Mouse (Mus musculus): Measurements from ENCODE around the gene Reln. TPM values are rescaled to one million over a fixed set of nuclear protein-coding genes. Genes with fewer than 3 reads are reported as not detected.

The Reln gene
- polyA plus RNA-seq, 1 experiment from 2014 or later = 1.9 TPM

DNA sequence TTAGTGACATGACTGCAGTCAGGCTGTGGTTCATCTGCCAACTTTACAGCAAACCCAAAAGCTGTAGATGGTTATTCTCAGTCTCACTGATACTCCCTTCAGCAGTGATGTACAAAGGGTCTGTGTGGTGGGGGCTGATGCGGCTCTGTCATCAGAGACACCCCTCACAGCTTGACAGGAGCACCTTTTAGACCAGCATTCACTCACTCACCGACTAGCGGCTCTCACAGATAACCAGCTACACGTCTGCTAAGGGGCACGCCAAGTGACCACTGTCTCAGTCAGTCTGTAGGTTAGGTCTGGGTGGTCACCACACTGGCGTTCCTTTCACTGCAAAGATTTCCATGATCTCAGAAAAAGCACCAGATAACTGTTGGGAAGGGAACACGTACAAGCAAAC lies 2.0 kb downstream of the Reln start:
- H3K4me2 ChIP-seq (ENCODE audit: low read depth, low read length) = no peak overlapping the region
- peaks cover 60% of the 10 kb centered on the region for H3K27me3 ChIP-seq (ENCODE audit: control insufficient read depth, insufficient read depth, low read length)
- peaks cover 8% of the 10 kb centered on the region for H3K4me1 ChIP-seq (ENCODE audit: control insufficient read depth, insufficient read depth, low read length)
- no peak for ATAC-seq (replicated peaks; ENCODE audit: extremely low read depth, insufficient read depth, low FRiP score)
- no peak overlapping the region for H3K4me3 ChIP-seq (ENCODE audit: low read length)
- no peak overlapping the region for H3K9ac ChIP-seq (ENCODE audit: low read length)
- WGBS = 40% methylated on average over 7 of the region's 7 CpGs
- H3K27ac ChIP-seq (ENCODE audit: low read length) = no peak overlapping the region
- H3K9me3 ChIP-seq (replicated peaks; ENCODE audit: control insufficient read depth, low read length) = no peaks in the 10 kb centered on the region
- H3K36me3 ChIP-seq (ENCODE audit: control insufficient read depth, insufficient read depth) = no peaks in the 10 kb centered on the region

GRCm38 (mm10) chr5:22340991-22341390 lies 3.5 kb downstream of the Reln start:
- no peak overlapping the region for H3K4me3 ChIP-seq (ENCODE audit: low read length)
- no peak overlapping the region for H3K9ac ChIP-seq (ENCODE audit: low read length)
- peaks cover 45% of the 10 kb centered on the region for H3K27me3 ChIP-seq (ENCODE audit: control insufficient read depth, insufficient read depth, low read length)
- no peaks in the 10 kb centered on the region for H3K9me3 ChIP-seq (replicated peaks; ENCODE audit: control insufficient read depth, low read length)
- 80% methylated on average over 8 of the region's 8 CpGs for WGBS
- peaks cover 8% of the 10 kb centered on the region for H3K4me1 ChIP-seq (ENCODE audit: control insufficient read depth, insufficient read depth, low read length)
- no peak overlapping the region for H3K4me2 ChIP-seq (ENCODE audit: low read depth, low read length)
- no peak overlapping the region for H3K27ac ChIP-seq (ENCODE audit: low read length)
- ATAC-seq (replicated peaks; ENCODE audit: extremely low read depth, insufficient read depth, low FRiP score) = no peak
- H3K36me3 ChIP-seq (ENCODE audit: control insufficient read depth, insufficient read depth) = no peaks in the 10 kb centered on the region

DNA sequence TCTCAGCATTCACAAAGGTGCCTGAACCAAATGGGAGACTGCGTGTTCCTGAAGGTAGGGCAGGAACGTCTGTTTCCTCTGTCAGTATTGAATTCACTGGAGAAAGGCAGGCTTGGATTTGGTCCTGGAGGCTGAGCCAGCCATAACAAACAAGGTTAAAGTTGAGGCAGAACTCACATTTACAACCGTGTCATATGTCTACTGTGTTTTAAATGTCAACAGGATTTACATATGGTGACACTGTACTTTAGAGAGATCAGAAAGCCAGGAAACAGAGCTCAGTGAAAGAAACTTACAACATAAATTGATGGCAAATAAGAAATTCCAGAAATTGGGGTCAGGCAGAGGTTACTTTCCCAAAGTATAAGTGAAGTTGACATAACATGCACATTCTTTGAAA lies 9.1 kb downstream of the Reln start:
- no peak for ATAC-seq (replicated peaks; ENCODE audit: extremely low read depth, insufficient read depth, low FRiP score)
- H3K9me3 ChIP-seq (replicated peaks; ENCODE audit: control insufficient read depth, low read length) = peaks cover 6% of the 10 kb centered on the region
- no peak overlapping the region for H3K27ac ChIP-seq (ENCODE audit: low read length)
- no peak overlapping the region for H3K4me2 ChIP-seq (ENCODE audit: low read depth, low read length)
- no peak overlapping the region for H3K9ac ChIP-seq (ENCODE audit: low read length)
- peaks cover 2% of the 10 kb centered on the region; the same call in 1 of the 2 replicates for H3K27me3 ChIP-seq (ENCODE audit: control insufficient read depth, insufficient read depth, low read length)
- H3K4me1 ChIP-seq (ENCODE audit: control insufficient read depth, insufficient read depth, low read length) = no peaks in the 10 kb centered on the region
- no peaks in the 10 kb centered on the region for H3K36me3 ChIP-seq (ENCODE audit: control insufficient read depth, insufficient read depth)
- 48% methylated on average over 3 of the region's 3 CpGs for WGBS
- no peak overlapping the region for H3K4me3 ChIP-seq (ENCODE audit: low read length)

GRCm38 (mm10) chr5:22330802-22331201 lies 13.7 kb downstream of the Reln start:
- Histone ChIP-seq H3K27ac (ENCODE audit: low read length) (no peak overlapping the region), H3K9ac (ENCODE audit: low read length) (no peak overlapping the region), H3K27me3 (ENCODE audit: control insufficient read depth, insufficient read depth, low read length) (no peaks in the 10 kb centered on the region), H3K36me3 (ENCODE audit: control insufficient read depth, insufficient read depth) (no peaks in the 10 kb centered on the region), H3K9me3 (replicated peaks; ENCODE audit: control insufficient read depth, low read length) (peaks cover 6% of the 10 kb centered on the region), H3K4me3 (ENCODE audit: low read length) (no peak overlapping the region), H3K4me2 (ENCODE audit: low read depth, low read length) (no peak overlapping the region), H3K4me1 (ENCODE audit: control insufficient read depth, insufficient read depth, low read length) (no peaks in the 10 kb centered on the region)
- ATAC-seq (replicated peaks; ENCODE audit: extremely low read depth, insufficient read depth, low FRiP score) = no peak; the same call in 1 of the 2 replicates
- 18% methylated on average over 5 of the region's 5 CpGs for WGBS

DNA sequence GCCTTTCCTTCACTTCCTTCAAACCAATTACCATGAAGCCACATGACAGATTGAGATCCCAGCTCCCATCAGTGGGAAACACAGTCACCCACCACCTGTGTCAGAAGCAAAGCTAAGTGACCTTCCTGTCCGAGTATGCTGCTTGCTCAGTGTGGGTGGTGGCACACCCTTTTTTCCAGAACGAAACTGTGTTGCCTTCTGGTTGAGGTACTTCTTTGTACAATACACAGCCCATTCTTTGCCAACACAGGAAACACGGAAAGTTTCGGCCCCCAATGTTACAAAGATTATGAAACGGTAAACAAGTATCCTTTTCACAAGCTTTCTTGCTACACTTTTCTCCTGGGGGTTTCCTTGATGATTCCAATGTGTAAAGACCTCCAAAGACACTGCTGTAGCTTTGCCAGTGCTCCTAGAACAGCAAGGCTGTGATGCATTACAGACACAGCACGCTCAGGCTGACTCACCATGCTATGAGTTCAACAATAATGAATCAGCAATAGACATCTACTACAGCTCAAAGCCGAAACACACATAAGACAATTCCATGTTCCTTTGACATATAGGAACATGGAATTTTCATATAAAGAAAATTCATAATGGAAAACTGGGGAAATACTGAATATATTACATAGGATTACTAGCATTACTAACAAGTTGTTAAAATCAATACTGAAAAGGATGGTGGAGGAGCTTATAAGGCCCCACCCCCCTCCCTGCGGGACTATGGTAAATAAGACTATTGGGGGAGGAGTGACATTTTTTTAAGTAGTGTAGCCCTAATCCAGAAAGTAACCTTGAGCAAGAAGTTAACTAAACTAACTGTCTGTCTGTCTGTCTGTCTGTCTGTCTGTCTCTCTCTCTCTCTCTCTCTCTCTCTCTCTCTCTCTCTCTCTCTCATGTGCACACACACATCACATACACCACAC lies 15.8 kb downstream of the Reln start:
- H3K36me3 ChIP-seq (ENCODE audit: control insufficient read depth, insufficient read depth) = no peaks in the 10 kb centered on the region
- H3K9ac ChIP-seq (ENCODE audit: low read length) = no peak overlapping the region
- ATAC-seq (replicated peaks; ENCODE audit: extremely low read depth, insufficient read depth, low FRiP score) = no peak
- no peaks in the 10 kb centered on the region for H3K27me3 ChIP-seq (ENCODE audit: control insufficient read depth, insufficient read depth, low read length)
- no peaks in the 10 kb centered on the region for H3K4me1 ChIP-seq (ENCODE audit: control insufficient read depth, insufficient read depth, low read length)
- H3K27ac ChIP-seq (ENCODE audit: low read length) = no peak overlapping the region
- H3K9me3 ChIP-seq (replicated peaks; ENCODE audit: control insufficient read depth, low read length) = peaks cover 6% of the 10 kb centered on the region
- H3K4me3 ChIP-seq (ENCODE audit: low read length) = no peak overlapping the region
- no peak overlapping the region for H3K4me2 ChIP-seq (ENCODE audit: low read depth, low read length)
- WGBS = 73% methylated on average over 8 of the region's 8 CpGs

- Histone ChIP-seq H3K4me1 (ENCODE audit: control insufficient read depth, insufficient read depth, low read length) (no peaks in the 10 kb centered on the region), H3K36me3 (ENCODE audit: control insufficient read depth, insufficient read depth) (no peaks in the 10 kb centered on the region), H3K27me3 (ENCODE audit: control insufficient read depth, insufficient read depth, low read length) (no peaks in the 10 kb centered on the region), H3K9me3 (replicated peaks; ENCODE audit: control insufficient read depth, low read length) (no peaks in the 10 kb centered on the region), H3K4me2 (ENCODE audit: low read depth, low read length) (no peak overlapping the region), H3K4me3 (ENCODE audit: low read length) (no peak overlapping the region), H3K9ac (ENCODE audit: low read length) (no peak overlapping the region), H3K27ac (ENCODE audit: low read length) (no peak overlapping the region)
- no peak for ATAC-seq (replicated peaks; ENCODE audit: extremely low read depth, insufficient read depth, low FRiP score)
- 85% methylated on average over 3 of the region's 3 CpGs for WGBS
Observed at GRCm38 (mm10) chr5:22327170-22327569, 17.3 kb downstream of the Reln start.

- no peak overlapping the region for H3K9ac ChIP-seq (ENCODE audit: low read length)
- ATAC-seq (replicated peaks; ENCODE audit: extremely low read depth, insufficient read depth, low FRiP score) = no peak
- no peaks in the 10 kb centered on the region for H3K36me3 ChIP-seq (ENCODE audit: control insufficient read depth, insufficient read depth)
- no peak overlapping the region for H3K4me2 ChIP-seq (ENCODE audit: low read depth, low read length)
- H3K27me3 ChIP-seq (ENCODE audit: control insufficient read depth, insufficient read depth, low read length) = no peaks in the 10 kb centered on the region
- no peak overlapping the region for H3K4me3 ChIP-seq (ENCODE audit: low read length)
- no peak overlapping the region for H3K27ac ChIP-seq (ENCODE audit: low read length)
- 74% methylated on average over 1 of the region's 1 CpGs for WGBS
- H3K9me3 ChIP-seq (replicated peaks; ENCODE audit: control insufficient read depth, low read length) = no peaks in the 10 kb centered on the region
- H3K4me1 ChIP-seq (ENCODE audit: control insufficient read depth, insufficient read depth, low read length) = no peaks in the 10 kb centered on the region
Observed at GRCm38 (mm10) chr5:22323801-22324200, 20.7 kb downstream of the Reln start.

DNA sequence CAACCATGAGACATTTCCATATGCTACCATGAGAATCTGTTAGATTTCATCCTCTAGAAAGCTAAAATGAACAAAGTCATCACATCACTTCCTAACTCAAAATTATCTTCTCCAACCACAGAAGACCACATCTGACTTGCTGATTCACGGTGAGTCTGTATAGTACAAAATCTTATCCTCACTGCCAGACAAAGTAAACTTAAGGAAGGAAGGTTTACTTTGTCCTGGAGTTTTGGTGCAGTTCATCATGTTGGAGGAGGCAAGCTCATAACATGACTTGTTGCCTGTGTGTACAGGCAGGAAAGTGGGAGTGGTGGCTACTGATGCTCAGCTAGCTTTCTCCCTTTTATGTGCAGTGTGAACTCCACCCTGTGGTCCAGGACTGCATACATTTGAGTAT lies 26.7 kb downstream of the Reln start:
- H3K36me3 ChIP-seq (ENCODE audit: control insufficient read depth, insufficient read depth) = no peaks in the 10 kb centered on the region
- no peak for ATAC-seq (replicated peaks; ENCODE audit: extremely low read depth, insufficient read depth, low FRiP score)
- 70% methylated on average over 1 of the region's 1 CpGs for WGBS

GRCm38 (mm10) chr5:22316471-22316870 lies 28.0 kb downstream of the Reln start:
- WGBS = 85% methylated on average over 7 of the region's 7 CpGs
- no peak overlapping the region for H3K27ac ChIP-seq (ENCODE audit: low read length)
- H3K4me3 ChIP-seq (ENCODE audit: low read length) = no peak overlapping the region
- H3K4me2 ChIP-seq (ENCODE audit: low read depth, low read length) = no peak overlapping the region
- ATAC-seq (replicated peaks; ENCODE audit: extremely low read depth, insufficient read depth, low FRiP score) = no peak
- H3K9me3 ChIP-seq (replicated peaks; ENCODE audit: control insufficient read depth, low read length) = peaks cover 2% of the 10 kb centered on the region; the same call in 1 of the 2 replicates
- no peak overlapping the region for H3K9ac ChIP-seq (ENCODE audit: low read length)
- no peaks in the 10 kb centered on the region for H3K4me1 ChIP-seq (ENCODE audit: control insufficient read depth, insufficient read depth, low read length)
- no peaks in the 10 kb centered on the region for H3K36me3 ChIP-seq (ENCODE audit: control insufficient read depth, insufficient read depth)
- no peaks in the 10 kb centered on the region for H3K27me3 ChIP-seq (ENCODE audit: control insufficient read depth, insufficient read depth, low read length)

More for the DNA sequence above, 26.7 kb downstream of the Reln start:
- H3K4me2 ChIP-seq (ENCODE audit: low read depth, low read length) = no peak overlapping the region
- H3K4me3 ChIP-seq (ENCODE audit: low read length) = no peak overlapping the region
- no peaks in the 10 kb centered on the region for H3K27me3 ChIP-seq (ENCODE audit: control insufficient read depth, insufficient read depth, low read length)
- H3K27ac ChIP-seq (ENCODE audit: low read length) = no peak overlapping the region
- no peaks in the 10 kb centered on the region for H3K4me1 ChIP-seq (ENCODE audit: control insufficient read depth, insufficient read depth, low read length)
- peaks cover 2% of the 10 kb centered on the region; the same call in 1 of the 2 replicates for H3K9me3 ChIP-seq (replicated peaks; ENCODE audit: control insufficient read depth, low read length)
- no peak overlapping the region for H3K9ac ChIP-seq (ENCODE audit: low read length)
